Mouse (Mus musculus) E14TG2a.4 (cell line): ENCODE data around the gene Gm43191.

ENCODE experiments used
- H3K27me3 ChIP-seq: 2 replicates; pipeline ENCODE4 v1.6.1; 2014; ENCODE audit warnings: low read length, control low read depth; ENCODE audit not compliant: insufficient read depth
- H3K36me3 ChIP-seq: 2 replicates; pipeline ENCODE4 v1.6.1; 2014; ENCODE audit warnings: low read length, control low read depth; ENCODE audit not compliant: insufficient read depth
- H3K4me1 ChIP-seq: replicated peaks from 2 replicates; pipeline ENCODE4 v1.6.1; 2014; ENCODE audit warnings: low read depth, low read length, control low read depth
- H3K4me3 ChIP-seq: replicated peaks from 2 replicates; pipeline ENCODE4 v1.5.1; 2014; ENCODE audit warnings: mild to moderate bottlenecking, low read length
- H3K9me3 ChIP-seq: 2 replicates; pipeline ENCODE4 v1.6.1; 2014; ENCODE audit warnings: low read length, control low read depth
- CTCF ChIP-seq: conservative IDR thresholded peaks from 2 replicates; pipeline ENCODE4 v1.5.1; 2014; ENCODE audit warnings: low read length
- NANOG ChIP-seq: IDR thresholded peaks from 2 replicates; pipeline ENCODE4 v1.6.1; 2014; ENCODE audit warnings: borderline replicate concordance, low read length, mixed read lengths
- POU5F1 ChIP-seq: IDR thresholded peaks from 2 replicates; pipeline ENCODE4 v1.6.1; 2014; ENCODE audit warnings: low read length, borderline replicate concordance

Gene Gm43191

DNA sequence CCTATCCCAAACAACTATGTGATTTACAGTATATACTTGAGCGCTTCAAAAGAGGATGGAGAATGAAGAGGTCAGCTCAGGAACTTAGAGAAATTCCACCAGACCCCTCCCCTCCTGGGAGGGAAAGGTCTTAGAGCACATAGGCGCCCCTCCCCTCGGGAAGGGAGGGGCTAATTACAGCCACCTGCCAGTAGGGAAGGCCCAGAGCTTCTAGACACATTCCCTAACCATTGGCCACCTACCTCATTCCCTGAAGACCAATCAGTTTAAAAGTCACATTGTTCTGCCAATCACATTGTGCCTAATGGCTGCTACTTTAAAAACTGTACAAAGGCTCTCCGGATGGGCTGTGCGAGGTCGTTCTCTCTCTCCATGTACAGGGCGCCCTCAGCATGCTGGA is 58.4 kb downstream of the Gm43191 start:
- Histone ChIP-seq H3K36me3 (peaks cover 40% of the 10 kb centered on the region), H3K4me3 (peak overlapping the region; percentile 65), H3K4me1 (peaks cover 43% of the 10 kb centered on the region), H3K9me3 (no peaks in the 10 kb centered on the region), H3K27me3 (no peaks in the 10 kb centered on the region)
- TF ChIP-seq CTCF (no peak), NANOG (no peak), POU5F1 (no peak)

DNA sequence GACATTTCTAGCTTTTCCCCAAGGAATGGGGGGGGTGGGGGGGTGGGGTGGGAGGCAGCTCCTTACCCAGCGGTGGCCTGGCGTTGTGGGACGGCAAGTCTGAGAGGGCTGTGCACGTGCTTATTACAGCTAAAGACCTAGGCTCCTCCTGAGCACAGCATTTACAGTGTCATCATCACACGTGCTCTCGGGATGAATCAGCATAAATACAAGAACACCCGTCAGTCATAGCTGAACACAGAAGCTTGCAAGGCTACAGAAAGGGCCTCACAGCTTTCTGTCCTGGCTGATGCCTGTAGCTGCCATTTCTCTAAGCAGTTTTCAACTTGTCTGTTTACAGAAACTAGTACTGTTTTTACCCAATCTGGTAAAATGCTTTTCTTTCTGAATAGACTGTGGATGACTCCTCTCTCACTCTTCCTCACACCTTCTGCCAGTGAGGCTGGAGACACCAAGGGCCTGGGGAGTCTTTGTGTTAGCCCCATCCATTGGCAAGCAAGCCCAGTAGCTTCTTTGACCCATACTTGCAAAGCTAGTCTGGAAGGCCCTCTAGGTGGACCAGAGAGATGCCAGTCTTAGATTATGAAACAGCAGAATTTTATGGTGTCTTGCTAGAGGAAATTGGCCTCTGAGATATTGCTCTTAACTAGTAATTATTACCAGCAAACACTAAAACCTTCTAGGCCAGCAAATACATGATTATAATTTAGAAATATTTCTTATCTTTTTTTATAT is 60.3 kb downstream of the Gm43191 start:
- Histone ChIP-seq H3K27me3 (no peaks in the 10 kb centered on the region), H3K4me1 (peaks cover 43% of the 10 kb centered on the region), H3K36me3 (peaks cover 34% of the 10 kb centered on the region), H3K4me3 (no peak overlapping the region), H3K9me3 (no peaks in the 10 kb centered on the region)
- no peak for TF ChIP-seq POU5F1
- no peak for TF ChIP-seq NANOG
- no peak for TF ChIP-seq CTCF

DNA sequence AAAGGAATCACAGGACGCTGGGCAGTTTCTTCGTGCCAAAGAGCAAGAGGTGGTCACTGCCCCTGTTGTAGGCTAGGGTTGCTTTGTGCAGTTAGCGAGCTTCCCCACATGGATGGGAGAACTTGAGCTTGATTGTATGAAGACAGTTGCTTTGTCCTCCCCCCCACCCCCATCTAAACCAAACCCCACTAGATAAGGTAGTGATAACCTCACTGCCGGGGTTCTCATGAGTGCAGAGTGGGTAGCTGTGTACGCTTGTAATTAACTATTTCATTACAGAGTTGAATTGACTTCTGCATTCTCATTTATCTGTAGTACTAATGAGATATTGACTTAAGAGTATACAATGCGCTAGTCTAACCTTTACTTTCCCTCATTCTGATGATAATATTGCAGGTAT is 62.2 kb downstream of the Gm43191 start:
- Histone ChIP-seq H3K4me1 (peaks cover 50% of the 10 kb centered on the region), H3K9me3 (no peaks in the 10 kb centered on the region), H3K36me3 (peaks cover 54% of the 10 kb centered on the region), H3K4me3 (no peak overlapping the region), H3K27me3 (no peaks in the 10 kb centered on the region)
- TF ChIP-seq CTCF = no peak
- no peak for TF ChIP-seq POU5F1

DNA sequence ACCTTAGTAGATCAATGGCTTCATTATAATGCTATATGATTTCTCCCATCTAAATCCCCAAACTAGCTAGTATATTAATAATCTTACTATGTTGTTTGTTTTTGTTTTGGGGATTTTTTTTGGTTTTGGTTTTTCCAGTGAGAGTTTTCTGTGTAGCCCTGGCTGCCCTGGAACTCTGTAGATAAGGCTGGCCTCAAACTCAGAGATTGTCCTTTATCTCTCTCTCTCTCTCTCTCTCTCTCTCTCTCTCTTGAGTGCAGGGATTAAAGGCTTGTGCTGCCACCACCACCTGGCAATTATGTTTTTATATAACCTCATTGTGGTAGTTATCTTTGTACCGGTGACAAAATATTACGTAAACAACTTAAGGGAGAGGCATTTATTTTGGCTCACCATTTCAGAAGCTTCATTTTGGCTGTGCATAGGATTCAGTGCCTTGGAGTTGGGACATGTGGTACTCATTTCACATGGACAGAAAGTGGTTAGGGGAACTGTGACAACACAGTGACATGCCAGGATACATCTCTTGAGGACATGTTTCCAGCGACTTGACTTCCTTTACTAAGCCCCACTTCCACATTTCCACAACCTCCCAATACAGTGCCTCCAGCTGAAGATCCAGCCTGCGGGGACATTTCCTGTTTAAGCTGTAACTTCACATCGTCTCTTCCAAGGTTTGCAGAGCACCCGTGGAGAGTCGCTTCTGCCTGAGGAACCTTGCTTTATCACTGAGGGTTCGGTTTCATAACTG is 65.6 kb downstream of the Gm43191 start:
- no peak overlapping the region for H3K4me3 ChIP-seq
- H3K4me1 ChIP-seq = peaks cover 21% of the 10 kb centered on the region
- TF ChIP-seq POU5F1 (no peak), NANOG (no peak), CTCF (no peak)
- no peaks in the 10 kb centered on the region for H3K27me3 ChIP-seq
- H3K36me3 ChIP-seq = peaks cover 63% of the 10 kb centered on the region
- no peaks in the 10 kb centered on the region for H3K9me3 ChIP-seq

DNA sequence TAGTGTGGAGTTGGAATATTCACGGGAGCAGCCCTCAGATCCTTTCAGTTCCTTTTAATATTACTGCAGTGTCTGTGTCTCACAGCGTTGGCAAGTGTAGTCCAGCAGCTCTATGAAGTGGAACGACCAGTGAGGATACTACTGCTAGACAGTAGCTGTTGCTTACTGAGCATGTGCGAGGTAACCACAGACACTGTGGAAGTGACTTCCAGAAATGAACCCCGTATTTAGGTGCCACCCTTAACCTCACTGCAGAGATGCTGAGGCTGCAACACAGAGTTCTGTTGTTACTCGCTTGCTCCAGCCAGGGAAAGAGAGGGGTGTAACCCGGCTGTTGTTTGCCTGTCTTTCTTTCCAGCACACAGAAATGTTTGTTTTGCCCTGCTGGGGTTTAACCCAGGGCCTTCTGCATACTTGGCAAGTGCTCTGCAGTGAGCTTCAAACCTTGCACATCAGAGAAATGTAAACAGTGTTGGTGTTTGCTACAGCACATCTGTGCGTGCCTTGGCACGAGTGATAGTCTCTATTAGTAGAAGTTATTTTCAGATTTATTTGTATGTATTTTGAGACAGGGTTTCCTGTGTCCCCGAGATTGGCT is 66.7 kb downstream of the Gm43191 start, which contains the start of gene Trmt13:
Gene Trmt13, minus strand, starts transcription at position 293 of the 598 bp plus-strand sequence.
- TF ChIP-seq CTCF (no peak), NANOG (no peak), POU5F1 (no peak)
- Histone ChIP-seq H3K27me3 (no peaks in the 10 kb centered on the region), H3K4me1 (peaks cover 12% of the 10 kb centered on the region), H3K36me3 (peaks cover 67% of the 10 kb centered on the region), H3K4me3 (no peak within 1 kb of the TSS), H3K9me3 (no peaks in the 10 kb centered on the region)

DNA sequence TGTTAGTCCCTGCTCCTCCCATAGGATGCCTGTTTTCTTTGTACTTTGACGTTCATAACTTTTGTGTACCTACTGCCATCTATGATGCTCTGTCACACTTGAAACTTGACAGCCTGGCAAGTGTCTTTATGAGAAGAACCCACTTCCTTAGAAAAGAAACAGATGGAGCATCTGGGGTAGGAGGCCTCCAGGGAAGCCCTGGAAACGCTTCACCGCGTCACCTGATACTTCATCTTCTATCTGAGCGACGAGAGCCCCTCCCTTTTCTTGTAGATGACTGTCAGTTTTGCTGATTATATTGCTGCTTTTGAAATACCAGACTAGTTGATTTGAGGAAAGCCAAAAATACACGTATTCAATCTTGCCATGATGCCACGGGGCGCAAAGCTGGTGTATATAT is 76.5 kb downstream of the Gm43191 start:
- Histone ChIP-seq H3K4me3 (no peak overlapping the region), H3K27me3 (no peaks in the 10 kb centered on the region), H3K9me3 (no peaks in the 10 kb centered on the region), H3K36me3 (peaks cover 32% of the 10 kb centered on the region), H3K4me1 (peaks cover 20% of the 10 kb centered on the region)
- no peak for TF ChIP-seq POU5F1

DNA sequence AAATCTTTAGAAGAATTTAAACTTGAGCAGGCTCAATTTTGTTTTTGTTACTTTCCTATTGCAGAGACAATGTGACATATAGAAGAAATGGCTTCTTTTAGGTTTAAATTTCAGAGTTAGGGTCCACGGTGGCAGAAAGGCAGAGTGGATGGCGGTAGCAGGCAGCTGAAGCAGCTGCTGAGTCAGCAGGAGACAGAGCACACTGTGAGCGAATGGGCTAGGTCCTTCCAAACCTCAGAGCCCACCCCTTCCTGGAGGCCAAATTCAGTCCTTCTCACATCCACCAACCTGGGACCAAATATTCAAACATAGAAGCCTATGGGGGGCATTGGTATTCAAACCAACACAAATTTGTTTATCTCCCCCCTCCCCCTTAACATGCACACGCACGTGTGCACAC is 79.3 kb downstream of the Gm43191 start:
- Histone ChIP-seq H3K27me3 (no peaks in the 10 kb centered on the region), H3K4me3 (no peak overlapping the region), H3K9me3 (no peaks in the 10 kb centered on the region), H3K36me3 (peaks cover 13% of the 10 kb centered on the region), H3K4me1 (peaks cover 42% of the 10 kb centered on the region)
- no peak for TF ChIP-seq NANOG
- no peak for TF ChIP-seq POU5F1
- TF ChIP-seq CTCF = no peak

DNA sequence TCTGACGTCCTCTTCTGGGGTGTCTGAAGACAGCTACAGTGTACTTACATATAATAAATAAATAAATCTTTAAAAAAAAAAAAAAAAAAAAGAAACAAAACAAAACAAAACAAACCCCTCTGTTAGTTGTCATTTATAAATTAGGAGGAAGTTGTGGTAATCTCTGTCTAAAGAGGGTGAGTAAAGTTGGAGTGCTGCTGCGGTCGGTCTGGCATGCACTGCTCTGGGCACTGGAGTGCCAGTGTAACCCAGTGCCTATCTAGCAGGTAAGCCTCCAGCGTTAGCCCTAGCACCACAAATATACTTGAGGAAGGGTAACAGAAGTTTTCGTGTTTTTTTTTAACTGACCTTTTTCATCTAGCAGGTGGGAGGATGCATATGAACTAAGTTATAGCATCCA is 80.1 kb downstream of the Gm43191 start:
- no peak overlapping the region for H3K4me3 ChIP-seq
- no peaks in the 10 kb centered on the region for H3K27me3 ChIP-seq
- no peak for TF ChIP-seq NANOG
- no peak for TF ChIP-seq POU5F1
- TF ChIP-seq CTCF = no peak

More for the DNA sequence above, 80.1 kb downstream of the Gm43191 start:
- Histone ChIP-seq H3K9me3 (no peaks in the 10 kb centered on the region), H3K36me3 (peaks cover 11% of the 10 kb centered on the region), H3K4me1 (peaks cover 50% of the 10 kb centered on the region)
